Mouse (Mus musculus) embryonic facial prominence, embryonic 11.5 days (tissue): ENCODE results near the gene Cfap58. TPM values are rescaled to one million over a fixed set of nuclear protein-coding genes. Genes with fewer than 3 reads are reported as not detected.

Source experiments
- ATAC-seq: fragments of 200-750 bp; cut with Nextera tagmentation; replicated peaks from 2 replicates; pipeline ENCODE4 v1.8.0; 2017; ENCODE audit warnings: low read depth; ENCODE audit not compliant: insufficient number of reproducible peaks, low FRiP score, low TSS enrichment
- DNase-seq: peaks from one replicate; pipeline ENCODE4 v3.0.0-alpha.2; 2015; ENCODE audit warnings: low spot score
- H3K27ac ChIP-seq: fragments of 300-500 bp; sonication (generic); replicated peaks from 2 replicates; pipeline ENCODE4 v1.5.1; 2014; ENCODE audit warnings: mild to moderate bottlenecking, low read depth, low read length, control low read depth
- H3K27me3 ChIP-seq: fragments of 300-500 bp; sonication (generic); 2 replicates; pipeline ENCODE4 v1.6.1; 2014; ENCODE audit warnings: mild to moderate bottlenecking, low read length, moderate library complexity, mixed read lengths; ENCODE audit not compliant: control insufficient read depth, insufficient read depth
- H3K36me3 ChIP-seq: fragments of 300-500 bp; sonication (generic); replicated peaks from 2 replicates; pipeline ENCODE4 v1.6.1; 2014; ENCODE audit warnings: low read depth, mild to moderate bottlenecking, low read length, moderate library complexity, mixed read lengths; ENCODE audit not compliant: control insufficient read depth, insufficient read depth
- H3K4me1 ChIP-seq: fragments of 300-500 bp; sonication (generic); 2 replicates; pipeline ENCODE4 v1.6.1; 2014; ENCODE audit warnings: low read length, mixed read lengths; ENCODE audit not compliant: control insufficient read depth, insufficient read depth
- H3K4me2 ChIP-seq: fragments of 300-500 bp; sonication (generic); 2 replicates; pipeline ENCODE4 v1.6.1; 2014; ENCODE audit warnings: low read depth, mild to moderate bottlenecking, control low read depth, low read length, moderate library complexity
- H3K4me3 ChIP-seq: fragments of 300-500 bp; sonication (generic); 2 replicates; pipeline ENCODE4 v1.5.1; 2014; ENCODE audit warnings: low read depth, low read length, control low read depth
- H3K9ac ChIP-seq: fragments of 300-500 bp; sonication (generic); replicated peaks from 2 replicates; pipeline ENCODE4 v1.6.1; 2014; ENCODE audit warnings: mild to moderate bottlenecking, control low read depth, low read length
- H3K9me3 ChIP-seq: fragments of 300-500 bp; sonication (generic); replicated peaks from 2 replicates; pipeline ENCODE4 v1.6.1; 2016; ENCODE audit warnings: mild to moderate bottlenecking, low read length, inconsistent platforms, mixed read lengths; ENCODE audit not compliant: control insufficient read depth
- WGBS: fragments of 180-500 bp; shearing (Covaris S2); extraction: QIAGEN DNeasy Blood & Tissue Kit; methylation state at CpG from one replicate; pipeline ENCODE4 v1.1.7; 2014; 5-methylcytosine and 5-hydroxymethylcytosine counted together
- polyA plus RNA-seq: library from polyadenylated mRNA; unstranded; fragments of >200 nt; fragmentation: Nextera tagmentation; extraction: Ambion mirVana; gene quantifications from 2 replicates; pipeline ENCODE4 v1.2.1, GENCODE M21; 2014

Gene Cfap58
- polyA plus RNA-seq, 1 experiment from 2014 or later: not detected

GRCm38 (mm10) chr19:47900558-47900957 is 36.9 kb upstream of the Cfap58 start:
- peaks cover 7% of the 10 kb centered on the region for H3K4me1 ChIP-seq
- H3K9me3 ChIP-seq: no peaks in the 10 kb centered on the region
- no peaks in the 10 kb centered on the region for H3K27me3 ChIP-seq
- ATAC-seq (no peak), DNase-seq (no peak)
- peaks cover 7% of the 10 kb centered on the region for H3K36me3 ChIP-seq
- H3K4me3 ChIP-seq: no peak overlapping the region
- 85% methylated on average over 10 of the region's 10 CpGs for WGBS
- H3K4me2 ChIP-seq: no peak overlapping the region
- H3K27ac ChIP-seq: no peak overlapping the region
- no peak overlapping the region for H3K9ac ChIP-seq

- Histone ChIP-seq H3K27me3 (no peaks in the 10 kb centered on the region), H3K4me1 (peaks cover 7% of the 10 kb centered on the region), H3K9me3 (no peaks in the 10 kb centered on the region), H3K9ac (no peak overlapping the region), H3K27ac (no peak overlapping the region), H3K4me2 (no peak overlapping the region), H3K36me3 (no peaks in the 10 kb centered on the region; the same call in 1 of the 2 replicates), H3K4me3 (no peak overlapping the region)
- WGBS: 60% methylated on average over 13 of the region's 13 CpGs
- peak; percentile 45; the same call in 1 of the 2 replicates for ATAC-seq
- peak; percentile 22 for DNase-seq
These were observed 34.9 kb upstream of the Cfap58 start for GRCm38 (mm10) chr19:47902316-47903201.

GRCm38 (mm10) chr19:47903679-47904078 is 33.8 kb upstream of the Cfap58 start:
- Histone ChIP-seq H3K4me2 (no peak overlapping the region), H3K9ac (no peak overlapping the region), H3K36me3 (no peaks in the 10 kb centered on the region; the same call in 1 of the 2 replicates), H3K27me3 (no peaks in the 10 kb centered on the region), H3K4me1 (peaks cover 7% of the 10 kb centered on the region), H3K9me3 (no peaks in the 10 kb centered on the region), H3K4me3 (no peak overlapping the region), H3K27ac (no peak overlapping the region)
- DNase-seq: no peak
- WGBS: 51% methylated on average over 3 of the region's 4 CpGs
- ATAC-seq: no peak

- Histone ChIP-seq H3K9ac (no peak overlapping the region), H3K36me3 (no peaks in the 10 kb centered on the region; the same call in 1 of the 2 replicates), H3K9me3 (no peaks in the 10 kb centered on the region), H3K4me1 (peaks cover 11% of the 10 kb centered on the region), H3K27me3 (no peaks in the 10 kb centered on the region), H3K4me3 (no peak overlapping the region), H3K27ac (no peak overlapping the region), H3K4me2 (no peak overlapping the region)
- 83% methylated on average over 4 of the region's 4 CpGs for WGBS
- ATAC-seq (no peak), DNase-seq (no peak)
These were observed 32.4 kb upstream of the Cfap58 start for GRCm38 (mm10) chr19:47905081-47905480.

GRCm38 (mm10) chr19:47905603-47906002 is 31.9 kb upstream of the Cfap58 start:
- 93% methylated on average over 5 of the region's 5 CpGs for WGBS
- no peak for ATAC-seq
- Histone ChIP-seq H3K9me3 (no peaks in the 10 kb centered on the region), H3K36me3 (no peaks in the 10 kb centered on the region; the same call in 1 of the 2 replicates), H3K4me3 (no peak overlapping the region), H3K9ac (no peak overlapping the region), H3K4me1 (peaks cover 11% of the 10 kb centered on the region), H3K4me2 (no peak overlapping the region), H3K27me3 (no peaks in the 10 kb centered on the region), H3K27ac (no peak overlapping the region)
- DNase-seq: no peak

GRCm38 (mm10) chr19:47907596-47907995 is 29.9 kb upstream of the Cfap58 start:
- Histone ChIP-seq H3K27me3 (no peaks in the 10 kb centered on the region), H3K4me2 (no peak overlapping the region), H3K27ac (no peak overlapping the region), H3K4me1 (peaks cover 7% of the 10 kb centered on the region), H3K9me3 (no peaks in the 10 kb centered on the region), H3K9ac (no peak overlapping the region), H3K36me3 (no peaks in the 10 kb centered on the region; the same call in 1 of the 2 replicates), H3K4me3 (no peak overlapping the region)
- ATAC-seq: no peak
- DNase-seq: no peak
- WGBS: 91% methylated on average over 9 of the region's 9 CpGs

- ATAC-seq (peak; percentile 46), DNase-seq (peak; percentile 30)
- no peaks in the 10 kb centered on the region for H3K9me3 ChIP-seq
- H3K4me2 ChIP-seq: peak overlapping the region; percentile 50
- WGBS: 19% methylated on average over 6 of the region's 6 CpGs
- no peaks in the 10 kb centered on the region for H3K27me3 ChIP-seq
- H3K4me3 ChIP-seq: peak overlapping the region; percentile 19; the same call in 1 of the 2 replicates
- H3K27ac ChIP-seq: peak overlapping the region; percentile 87
- no peaks in the 10 kb centered on the region; the same call in 1 of the 2 replicates for H3K36me3 ChIP-seq
- peaks cover 4% of the 10 kb centered on the region; the same call in 1 of the 2 replicates for H3K4me1 ChIP-seq
- peak overlapping the region; percentile 79 for H3K9ac ChIP-seq
These were observed 28.5 kb upstream of the Cfap58 start for GRCm38 (mm10) chr19:47908961-47909371.
